Mouse (Mus musculus): ENCODE results near the gene Mtm1. TPM values are rescaled to one million over a fixed set of nuclear protein-coding genes. Genes with fewer than 3 reads are reported as not detected.

Mtm1 gene
- 7.9 TPM for polyA plus RNA-seq (2014; fragmentation: Illumina TruSeq; extraction: RNeasy Lipid Tissue Mini Kit (QIAGEN cat#74804); ENCODE audit: low read depth, low replicate concordance)

DNA sequence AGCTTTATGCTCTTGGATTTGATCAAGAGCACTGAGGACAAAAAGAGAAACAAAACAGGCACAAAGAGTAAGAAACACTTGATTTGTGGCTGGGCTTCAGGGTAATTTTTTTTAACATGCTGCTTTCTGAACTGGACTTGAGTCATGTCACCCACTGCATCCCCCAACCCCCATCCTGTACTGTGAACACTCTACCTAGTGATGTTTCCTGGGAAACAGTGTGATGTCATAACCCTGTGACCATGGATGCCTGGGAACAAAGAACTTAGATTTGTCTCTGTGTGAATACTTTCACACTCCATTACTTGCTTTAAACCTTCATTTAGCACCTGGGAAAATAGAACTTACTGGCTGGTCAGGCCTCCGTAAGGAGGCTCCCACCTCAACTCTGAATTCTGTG, at the start of gene Mtm1:
Mtm1 (plus strand) TSS at position 301 of the 400 bp plus-strand sequence.

DNA sequence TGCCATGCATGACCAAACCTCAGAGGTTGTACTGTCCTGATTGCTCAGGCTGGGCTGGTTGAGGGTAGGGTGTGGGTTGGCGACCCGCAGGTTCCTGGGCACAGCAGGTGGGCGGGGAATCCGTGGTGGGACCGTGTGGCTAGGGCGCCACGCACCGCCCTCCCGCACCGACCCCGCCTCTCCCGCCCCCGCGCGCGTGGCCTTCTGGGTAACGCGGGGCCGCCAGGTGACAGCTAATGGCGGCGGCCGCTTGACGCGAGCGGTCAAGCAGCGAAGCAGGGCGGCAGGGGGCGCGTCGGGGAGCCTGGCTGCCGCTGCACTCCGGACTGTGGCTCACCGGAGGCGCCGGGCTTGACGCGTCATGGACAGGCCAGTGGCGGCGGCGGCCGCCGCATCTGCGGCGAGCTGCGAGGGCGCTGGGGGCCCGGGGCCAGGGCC, 154.0 kb downstream of the Mtm1 start, which contains the start of gene Mtmr1:
Mtmr1 (plus strand) TSS at position 207 of the 438 bp plus-strand sequence.

Other genes starting within 250 kb of the Mtm1 start
- 13.2 TPM for gene Mamld1, start 160.5 kb upstream of the Mtm1 start, polyA plus RNA-seq (2014; fragmentation: Illumina TruSeq; extraction: RNeasy Lipid Tissue Mini Kit (QIAGEN cat#74804); ENCODE audit: low read depth, low replicate concordance)
- gene Mtmr1, start 154.0 kb downstream of the Mtm1 start, polyA plus RNA-seq (2014; fragmentation: Illumina TruSeq; extraction: RNeasy Lipid Tissue Mini Kit (QIAGEN cat#74804); ENCODE audit: low read depth, low replicate concordance) = 19.0 TPM

All from adipose tissue, adult 10 weeks (tissue).